Mouse (Mus musculus): ENCODE results near the gene Olfr522.

Gene Olfr522

DNA sequence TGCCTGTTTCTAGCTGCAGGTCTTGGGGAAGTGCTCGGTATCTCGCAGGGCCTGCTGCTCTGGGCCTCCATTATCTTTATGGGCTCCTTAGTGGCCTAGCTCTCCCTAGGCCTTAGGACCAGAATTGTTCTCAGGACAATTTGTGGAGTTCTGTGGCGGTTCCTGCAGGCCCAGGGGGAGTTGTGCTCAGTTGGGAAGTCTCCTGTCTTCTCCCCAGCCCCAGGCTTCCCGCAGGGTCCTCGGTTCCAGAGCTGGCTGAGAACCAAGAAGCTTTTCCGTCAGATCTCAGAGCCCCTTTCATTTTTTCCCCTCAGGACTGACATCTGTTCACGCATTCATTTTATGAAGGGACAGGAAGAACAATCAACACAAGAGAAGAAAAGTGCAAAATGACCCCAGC lies at the start of gene Olfr522:
TSS of gene Olfr522 (minus strand) at position 101 of the 400 bp plus-strand sequence.
- no peak for DNase-seq (ENCODE audit: low read depth)

DNA sequence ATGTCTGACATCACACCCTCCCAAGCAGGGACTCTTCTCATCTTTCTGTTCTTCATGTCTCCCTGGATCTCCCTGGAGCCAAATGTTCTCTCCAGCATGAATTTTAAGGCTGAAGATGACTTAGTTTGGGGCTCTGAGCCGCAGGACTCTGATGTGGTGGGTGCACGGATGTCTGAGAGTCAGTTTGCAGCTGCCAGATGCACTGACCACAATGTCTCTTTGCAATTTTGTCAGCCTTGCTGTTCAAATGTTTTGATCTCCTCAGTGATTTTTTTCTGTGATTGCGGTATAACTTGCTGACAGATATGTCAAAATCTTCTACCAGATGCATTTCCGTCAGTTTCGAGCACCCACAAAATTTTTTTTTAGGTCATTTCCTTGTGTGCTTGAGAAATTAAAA lies 49.3 kb upstream of the Olfr522 start:
- DNase-seq (ENCODE audit: low read depth), result no peak

DNA sequence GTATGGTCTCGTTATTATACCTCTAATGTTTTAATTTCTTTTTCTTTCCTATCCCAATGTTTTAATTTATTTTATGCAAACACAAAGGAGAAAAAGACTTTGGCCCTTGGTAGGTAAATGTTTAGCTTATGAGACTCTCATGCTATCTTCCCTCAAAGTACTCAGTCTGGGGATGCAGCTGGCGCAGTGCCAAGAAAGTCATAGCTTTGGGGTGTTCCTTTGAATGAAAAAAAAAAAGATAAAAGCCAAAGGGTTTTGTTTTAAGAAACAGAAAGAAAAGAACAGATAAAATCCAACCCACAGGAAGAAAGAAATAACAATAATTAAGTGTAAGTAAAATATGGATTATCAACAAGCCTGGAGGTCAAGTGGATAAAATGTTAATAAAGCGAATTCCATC lies 44.1 kb upstream of the Olfr522 start:
- peak; percentile 64 for DNase-seq (ENCODE audit: low read depth)

DNA sequence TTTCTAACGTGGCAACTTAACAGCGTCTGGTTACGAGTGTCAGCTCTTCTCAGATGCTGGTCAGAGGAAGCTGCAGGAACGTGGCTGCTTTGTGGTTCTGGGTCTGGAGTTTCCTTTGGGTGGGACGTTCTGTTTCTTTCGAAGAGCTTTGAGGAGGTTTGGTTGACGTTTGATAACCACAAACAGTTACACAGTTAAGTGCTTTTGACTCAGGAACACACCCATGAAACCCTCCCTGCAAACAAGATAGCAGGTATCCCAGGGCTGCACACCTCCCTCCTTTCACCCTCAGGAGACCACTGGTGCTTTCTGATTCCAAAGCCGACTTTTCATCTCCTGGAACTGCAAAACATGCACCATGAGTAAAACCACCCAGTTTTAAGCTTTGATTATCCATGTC lies 43.6 kb upstream of the Olfr522 start:
- DNase-seq (ENCODE audit: low read depth), result peak; percentile 63

DNA sequence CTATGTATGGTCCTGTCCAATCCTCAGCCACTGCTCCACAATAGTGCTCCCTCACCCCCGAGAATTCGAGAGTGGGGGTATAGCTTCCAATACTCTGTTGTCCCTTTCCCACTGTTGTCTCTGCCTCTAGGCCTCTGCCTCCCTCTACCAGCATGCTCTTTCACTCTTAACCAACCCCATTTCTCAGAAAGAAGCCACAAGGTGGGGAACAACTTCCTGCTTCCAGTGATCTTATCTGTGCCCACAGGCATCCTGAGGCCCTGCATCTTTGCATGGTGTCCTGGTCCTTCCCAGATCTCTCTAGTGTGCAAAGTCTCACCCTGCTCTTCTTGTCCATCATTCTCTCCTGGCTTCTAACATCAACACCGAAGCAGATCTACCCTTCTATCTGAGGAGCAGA lies 42.3 kb upstream of the Olfr522 start:
- DNase-seq (ENCODE audit: low read depth), result no peak

DNA sequence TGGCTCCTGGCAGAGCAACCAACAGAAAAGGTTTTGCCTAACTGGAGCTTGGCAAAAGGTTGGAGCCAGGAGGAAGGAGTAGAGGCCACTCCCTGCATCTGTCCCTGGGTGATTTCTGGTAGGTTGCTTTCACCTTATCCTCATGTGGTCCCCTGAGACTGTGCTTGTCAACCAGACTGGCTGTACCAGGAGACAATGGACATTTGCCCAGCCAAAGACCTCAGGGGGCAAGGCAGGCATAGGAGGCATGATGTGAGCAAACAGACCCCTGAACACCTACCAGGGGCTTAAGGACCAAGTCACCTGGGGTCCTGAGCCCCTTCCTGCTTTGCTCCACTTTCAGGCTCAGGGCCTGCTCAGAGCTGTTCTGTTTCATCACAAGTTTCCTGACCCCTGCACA lies 41.3 kb upstream of the Olfr522 start, which contains the start of gene Olfr524:
TSS of gene Olfr524 (minus strand) at position 101 of the 400 bp plus-strand sequence.
- no peak for DNase-seq (ENCODE audit: low read depth)

DNA sequence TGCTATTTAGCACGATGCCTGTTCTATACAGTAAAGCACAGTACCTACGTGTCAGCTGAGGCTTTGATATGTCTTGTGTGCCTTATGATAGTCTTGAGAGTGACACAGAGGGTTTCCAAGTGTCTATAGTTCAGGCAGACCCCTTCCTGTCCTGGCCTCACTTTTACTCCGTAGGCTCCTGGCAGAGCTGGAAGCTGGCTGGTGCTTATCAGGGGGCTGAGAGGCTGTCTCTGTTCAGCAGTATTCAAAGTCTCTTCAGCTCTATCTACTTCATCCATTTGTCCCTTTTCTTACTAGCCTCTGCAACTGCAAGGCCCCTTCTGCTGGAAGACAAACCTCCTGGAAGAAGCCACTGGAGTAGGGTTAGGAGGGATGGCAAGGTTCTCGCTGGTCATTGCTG lies 36.5 kb upstream of the Olfr522 start:
- no peak for DNase-seq (ENCODE audit: low read depth)

DNA sequence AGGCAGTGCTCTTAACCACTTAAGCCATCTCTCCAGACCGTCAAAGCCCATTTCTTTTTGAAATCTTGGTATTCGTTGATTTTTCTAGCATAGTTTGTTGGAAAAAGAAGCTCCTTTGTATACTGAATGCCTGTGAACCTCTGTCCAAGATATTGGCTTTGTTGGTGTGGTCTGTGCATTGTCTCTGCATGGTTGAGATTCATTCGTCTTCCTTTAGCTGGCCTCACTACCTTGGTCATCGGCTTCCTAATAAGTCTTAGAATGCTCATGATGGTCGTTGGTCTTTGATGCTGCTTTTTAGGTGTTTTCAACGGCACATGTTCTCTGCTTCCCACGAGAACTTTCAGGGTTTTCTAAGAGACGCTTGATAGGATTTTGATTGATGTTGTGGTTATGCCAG lies 31.4 kb upstream of the Olfr522 start:
- no peak for DNase-seq (ENCODE audit: low read depth)

DNA sequence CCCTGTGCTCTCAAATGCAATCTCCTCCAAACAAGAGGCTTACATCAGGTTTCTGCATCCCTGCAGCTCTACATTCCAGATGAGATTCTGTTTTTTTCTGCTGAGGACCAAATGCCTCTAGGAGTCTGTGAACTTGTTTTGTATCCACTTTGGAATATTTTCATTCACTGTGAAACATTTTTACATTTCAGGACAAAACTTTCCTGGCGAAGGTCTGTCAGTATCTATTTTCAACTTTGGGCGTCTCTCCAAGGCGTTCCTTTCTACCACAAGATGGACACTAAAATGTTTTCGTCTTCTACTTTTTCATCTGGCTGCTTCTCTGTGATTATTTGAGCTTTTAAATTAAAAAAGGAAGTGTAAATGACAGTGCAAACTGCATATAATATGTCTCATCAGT lies 29.5 kb upstream of the Olfr522 start:
- no peak for DNase-seq (ENCODE audit: low read depth)

DNA sequence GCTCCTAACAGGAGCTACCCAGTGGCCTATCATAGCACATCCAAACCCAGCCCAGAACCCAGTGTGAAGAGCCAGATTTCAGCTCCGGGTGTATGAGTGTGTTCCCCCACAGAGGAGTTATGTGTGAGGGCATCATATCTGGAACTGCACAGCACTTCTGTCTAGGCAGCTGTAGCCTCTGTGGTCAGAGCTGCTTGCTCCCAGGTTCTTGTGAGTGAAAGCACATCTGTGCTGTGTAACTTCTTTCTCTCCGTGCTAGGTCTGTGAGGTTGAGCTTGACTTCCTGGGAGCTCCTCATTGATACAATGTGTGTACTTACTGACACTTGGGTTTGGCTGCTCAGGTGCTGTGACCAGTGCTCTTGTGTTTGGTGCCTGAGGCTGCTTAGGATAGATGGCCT lies 28.3 kb upstream of the Olfr522 start:
- DNase-seq (ENCODE audit: low read depth), result no peak

DNA sequence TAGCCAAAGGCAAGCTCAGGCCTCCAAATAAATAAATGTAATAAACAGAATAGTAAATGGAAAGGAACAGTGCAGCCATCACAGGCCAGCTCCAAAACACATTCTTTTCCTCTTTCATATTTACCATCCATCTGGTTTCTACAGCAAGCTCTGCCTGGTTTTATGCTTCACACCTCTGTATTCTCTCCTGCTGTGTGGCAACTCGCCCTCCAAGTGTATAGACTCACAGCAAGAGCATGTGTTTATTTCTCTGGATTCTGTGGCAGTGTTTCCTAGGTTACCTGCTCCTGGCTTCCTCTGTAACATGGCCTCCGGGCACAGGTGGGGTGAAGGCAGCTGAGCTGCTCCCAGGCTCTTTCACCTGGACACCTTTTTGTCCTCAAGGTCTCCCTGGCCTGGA lies 27.9 kb upstream of the Olfr522 start:
- DNase-seq (ENCODE audit: low read depth), result no peak

DNA sequence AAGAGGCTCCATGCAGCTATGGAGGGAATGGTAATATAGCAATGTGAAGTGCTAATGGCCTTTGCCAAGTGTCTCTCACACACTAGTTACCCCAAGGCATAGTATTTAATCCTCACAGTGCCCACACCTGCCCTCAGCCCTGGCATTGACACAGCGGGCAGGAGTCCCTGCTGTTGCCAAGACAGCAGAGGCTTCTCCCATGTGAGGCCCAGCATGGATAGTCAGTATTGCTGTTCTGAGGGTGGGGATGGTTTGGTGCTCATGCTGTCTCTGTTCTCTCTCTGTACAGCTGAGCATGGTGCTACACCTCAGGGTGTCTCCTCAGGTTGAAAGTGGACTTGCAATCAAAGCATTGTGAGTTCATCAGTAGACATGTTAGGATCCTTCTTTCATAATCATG lies 25.9 kb upstream of the Olfr522 start:
- DNase-seq (ENCODE audit: low read depth), result no peak

DNA sequence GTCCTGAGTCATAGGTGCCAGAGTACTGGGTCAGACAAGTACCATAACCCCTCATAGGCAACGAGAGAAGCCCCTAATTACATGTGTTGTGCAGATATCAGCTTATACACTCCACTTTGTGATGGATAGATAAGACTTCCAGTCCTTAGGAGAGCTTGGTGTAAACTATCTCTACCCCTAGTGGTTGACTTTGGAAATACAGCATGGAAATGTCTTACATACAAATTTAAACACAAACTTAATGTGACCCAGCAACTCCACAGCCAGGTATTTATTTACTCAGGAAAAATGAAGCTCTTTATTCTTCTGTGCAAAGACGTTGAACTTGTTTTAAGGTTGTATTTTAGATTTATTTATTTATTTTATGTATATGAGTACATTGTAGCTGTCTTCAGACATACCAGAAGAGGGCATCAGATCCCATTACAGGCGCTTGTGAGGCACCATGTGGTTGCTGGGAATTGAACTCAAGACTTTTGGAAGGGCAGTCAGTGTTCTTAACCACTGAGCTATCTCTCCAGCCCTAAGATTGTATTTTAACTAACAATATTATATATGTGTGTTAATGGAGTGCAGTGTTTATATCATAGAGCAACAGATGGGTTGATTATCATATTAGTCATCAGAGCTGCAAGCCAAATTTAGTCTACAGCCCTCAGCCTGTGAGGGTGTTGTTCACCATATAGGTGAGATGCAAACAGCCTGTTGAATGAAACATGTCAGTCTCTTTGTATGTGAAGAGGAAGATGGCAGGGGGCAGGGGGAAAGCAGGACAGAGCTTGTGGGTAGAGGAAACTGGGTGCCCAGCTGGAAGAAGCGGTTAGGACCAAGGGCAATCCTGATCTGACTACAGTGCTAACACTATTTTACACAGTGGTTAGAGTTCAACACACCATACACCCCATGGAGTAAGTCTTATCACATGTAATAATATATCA lies 24.1 kb upstream of the Olfr522 start:
- DNase-seq (ENCODE audit: low read depth), result peak; percentile 70

DNA sequence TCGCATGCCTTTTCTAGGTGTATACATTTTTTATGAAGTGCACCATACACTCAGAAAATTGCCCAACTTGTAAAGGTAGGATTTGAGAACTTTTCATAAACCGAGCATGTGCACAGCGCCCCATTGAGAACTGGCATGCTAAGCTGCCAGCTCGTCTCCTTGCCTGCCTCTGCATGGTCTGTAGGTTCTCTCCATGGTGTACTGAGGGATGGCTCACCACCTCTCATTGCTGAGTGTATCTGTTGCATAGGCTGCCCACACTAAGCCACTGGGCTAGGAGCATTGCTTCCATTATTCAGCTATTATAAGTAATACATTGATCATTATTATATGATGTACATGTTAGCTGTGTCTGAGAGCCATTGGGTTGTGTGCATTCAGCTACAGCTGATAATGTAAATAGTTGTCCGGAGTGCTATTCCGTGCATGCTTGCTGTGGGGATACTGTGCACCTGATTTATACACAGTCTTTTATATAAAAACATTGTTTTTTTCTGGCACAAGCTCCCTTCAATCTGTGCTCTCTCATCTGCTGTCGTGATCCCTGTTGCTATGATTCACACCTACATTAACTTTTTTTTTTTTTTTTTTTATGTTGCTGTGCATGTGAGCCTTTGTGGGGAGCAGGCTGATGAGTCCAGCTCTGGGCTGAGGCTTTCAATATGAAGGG lies 23.3 kb upstream of the Olfr522 start:
- DNase-seq (ENCODE audit: low read depth), result no peak

DNA sequence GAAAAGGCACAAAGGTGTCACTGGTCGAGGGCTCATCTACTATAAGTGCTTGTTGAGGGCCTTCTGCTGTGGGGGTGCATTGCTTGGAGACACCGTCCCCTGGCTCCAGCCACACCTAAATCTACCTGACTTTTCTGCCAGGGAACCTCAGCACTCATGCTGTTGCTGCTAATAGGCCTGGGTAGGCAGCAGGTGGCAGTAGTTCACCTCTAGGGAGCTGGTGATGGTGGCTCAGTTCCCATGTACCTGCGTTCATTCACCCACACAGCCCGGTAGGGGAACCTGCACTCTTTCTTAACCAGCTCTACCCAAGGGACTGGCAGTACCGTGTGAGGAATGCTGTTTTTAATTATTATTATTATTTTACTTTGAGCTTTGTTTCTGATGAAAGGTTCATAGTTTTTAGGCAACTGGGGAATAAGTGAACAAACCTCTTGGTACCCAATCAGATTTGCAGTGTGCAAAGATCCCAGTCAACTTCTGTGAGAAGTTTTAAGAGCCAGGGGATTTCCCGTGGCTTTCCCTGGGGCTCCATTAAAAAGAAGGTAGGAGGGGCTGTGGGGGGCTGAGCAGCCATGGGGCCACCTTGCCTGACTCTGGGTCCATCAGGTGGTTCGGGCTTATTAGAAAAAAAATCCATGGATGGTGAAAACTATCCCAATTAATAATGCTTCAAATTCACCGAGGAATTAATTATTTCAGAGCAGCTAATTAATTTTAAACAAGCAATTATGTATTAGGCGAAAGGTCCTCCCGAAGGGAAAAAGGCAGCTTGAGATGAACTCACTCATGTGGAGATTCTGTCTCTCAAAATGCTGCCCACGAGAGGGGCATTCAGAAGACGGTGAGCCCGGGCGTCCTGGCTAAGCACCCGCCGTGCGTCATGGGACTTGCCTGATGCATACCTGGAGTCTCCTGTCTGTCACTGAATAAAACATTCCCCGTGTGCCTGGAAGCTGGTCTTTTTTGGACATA lies 22.4 kb upstream of the Olfr522 start:
- no peak for DNase-seq (ENCODE audit: low read depth)

DNA sequence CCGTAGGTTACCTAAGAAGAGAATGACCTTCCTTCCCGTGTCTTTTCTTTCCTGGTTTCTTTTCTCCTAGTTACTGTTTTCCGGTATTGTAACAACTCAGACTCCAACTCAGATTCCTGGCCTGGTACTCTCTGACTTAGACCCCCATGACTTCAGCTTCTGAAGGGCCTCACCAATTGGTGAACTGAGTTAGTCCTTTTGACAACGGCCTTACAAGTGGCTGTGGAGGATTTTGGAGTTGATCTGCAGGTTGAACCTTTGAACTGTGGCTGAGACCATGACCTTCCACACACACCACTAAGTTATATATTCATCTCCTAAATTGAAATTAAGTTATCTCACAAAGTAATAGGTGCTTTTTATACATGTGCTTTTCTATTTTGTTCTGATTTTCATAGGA lies 19.6 kb upstream of the Olfr522 start:
- DNase-seq (ENCODE audit: low read depth), result no peak

DNA sequence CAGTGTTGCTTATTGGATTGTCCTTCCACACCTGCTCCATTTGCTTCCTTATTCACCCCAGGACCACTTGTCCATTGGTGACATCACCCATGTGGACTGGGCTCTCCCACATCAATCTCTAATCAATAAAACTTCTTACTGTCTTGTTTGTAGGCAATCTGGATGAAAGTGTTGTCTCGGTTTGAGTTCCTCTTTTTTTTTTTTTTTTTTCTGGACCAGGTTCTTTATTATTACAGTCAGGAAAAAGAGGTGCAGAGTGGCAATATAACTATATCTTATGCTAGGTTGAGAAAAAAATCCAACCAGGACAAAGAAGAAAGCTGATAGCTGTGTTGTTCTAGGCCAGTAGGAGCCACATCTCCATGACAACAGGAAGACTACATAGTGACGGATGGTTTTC lies 16.1 kb upstream of the Olfr522 start:
- no peak for DNase-seq (ENCODE audit: low read depth)

DNA sequence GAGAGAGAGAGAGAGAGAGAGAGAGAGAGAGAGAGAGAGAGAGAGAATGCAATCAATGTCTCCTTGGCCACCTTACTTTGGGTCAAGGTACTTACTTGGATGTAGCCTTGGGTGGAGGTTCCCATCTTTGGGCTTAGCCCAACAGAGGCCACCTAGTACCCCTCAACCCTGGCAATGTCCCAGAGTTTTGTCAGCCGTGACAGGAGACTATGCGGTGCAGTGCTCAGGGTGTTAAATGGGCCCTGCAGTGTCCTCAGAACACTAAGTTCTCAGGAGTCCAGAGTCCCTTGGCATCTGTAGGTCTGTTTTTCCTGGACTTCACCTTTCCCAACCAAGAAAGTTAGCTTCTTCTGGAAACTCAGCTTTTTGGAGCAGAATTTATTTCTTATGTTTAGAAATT lies 14.6 kb upstream of the Olfr522 start:
- DNase-seq (ENCODE audit: low read depth), result no peak

DNA sequence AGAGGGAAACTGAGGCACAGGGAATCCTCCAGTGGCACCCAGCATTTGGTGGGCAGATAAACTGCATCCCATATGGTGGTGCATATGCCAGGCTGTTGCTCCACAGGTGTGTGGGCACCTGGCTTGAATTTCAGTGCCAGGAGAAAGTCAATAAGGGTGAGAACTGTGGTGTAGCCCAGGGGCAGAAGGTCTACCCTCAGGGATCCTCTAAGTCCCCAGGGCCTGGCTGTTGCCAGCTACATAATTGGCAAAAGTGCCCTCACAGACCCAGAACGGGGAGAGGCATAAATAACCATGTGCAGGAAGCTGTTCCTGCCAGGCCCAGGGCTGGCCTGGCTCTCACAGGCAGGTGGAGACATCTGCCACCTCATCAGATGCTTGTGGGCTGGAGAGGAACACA lies 8.4 kb upstream of the Olfr522 start, which contains the start of gene Olfr523:
TSS of gene Olfr523 (plus strand) at position 282 of the 400 bp plus-strand sequence.
- DNase-seq (ENCODE audit: low read depth), result no peak

DNA sequence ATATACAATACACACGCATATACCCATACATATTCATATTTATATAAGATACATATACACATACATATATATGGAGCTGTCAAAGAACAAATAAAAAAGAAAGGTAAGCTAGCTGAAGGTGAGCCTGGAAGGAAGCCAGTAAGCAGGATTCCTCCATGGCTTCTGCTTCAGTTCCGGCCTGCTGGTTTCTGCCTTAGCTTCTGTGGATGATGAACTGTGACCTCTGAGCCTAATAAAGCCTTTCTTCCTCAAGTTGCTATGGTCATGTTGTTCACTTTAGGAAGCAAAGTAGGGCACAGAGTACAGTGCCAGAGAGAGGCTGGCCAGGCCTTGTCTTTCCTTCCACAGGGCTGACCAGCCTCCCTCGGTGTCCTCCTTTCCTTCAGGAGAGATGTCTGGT lies 6.3 kb upstream of the Olfr522 start:
- DNase-seq (ENCODE audit: low read depth), result no peak

DNA sequence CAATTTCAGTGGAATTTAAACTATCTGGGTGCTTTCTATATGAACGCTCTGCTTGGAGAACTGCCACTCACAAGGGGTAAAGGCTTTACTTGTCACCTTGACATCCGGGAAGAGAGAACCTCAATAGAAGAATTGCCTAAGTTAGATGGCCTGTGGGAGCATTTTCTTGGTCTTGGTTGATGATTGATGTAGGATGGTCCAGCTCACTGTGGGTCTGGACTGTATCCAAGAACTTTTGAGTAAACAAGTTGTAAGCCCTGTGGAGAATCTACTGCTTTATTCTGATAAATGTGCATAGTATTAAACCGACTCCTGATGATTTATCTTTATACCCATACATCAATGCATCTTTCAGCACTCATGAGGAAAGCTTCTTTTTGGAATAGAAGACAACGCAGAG lies 4.8 kb upstream of the Olfr522 start:
- DNase-seq (ENCODE audit: low read depth), result no peak

DNA sequence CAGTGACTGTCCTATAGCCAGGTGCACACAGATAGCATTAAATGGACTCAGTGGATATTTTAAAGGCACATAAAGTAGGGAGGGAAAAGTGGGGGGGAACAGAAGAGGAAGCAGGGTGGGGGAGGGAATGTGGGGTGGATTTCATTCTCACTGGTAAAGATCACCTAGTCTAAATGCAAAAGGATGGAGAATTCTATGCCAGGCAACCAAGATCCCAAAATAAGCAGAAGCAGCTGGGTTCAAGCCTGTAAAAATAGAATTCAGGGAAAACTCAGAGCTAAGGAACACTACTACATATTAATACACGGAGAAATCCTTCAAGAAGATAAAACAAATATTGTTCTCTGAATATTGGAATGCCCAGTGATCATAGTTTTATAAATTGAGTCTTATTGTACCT lies 3.4 kb upstream of the Olfr522 start:
- no peak for DNase-seq (ENCODE audit: low read depth)

Measured in c-Kit-positive CD71-positive TER-119-negative erythroid progenitor cells, embryonic 14.5 days (primary cell).